Mouse (Mus musculus): ENCODE results near the gene Cdr2l.

Cdr2l gene

GRCm38 (mm10) chr11:115441417-115441816 lies 59.7 kb downstream of the Cdr2l start:
- no peak for DNase-seq (ENCODE audit: low spot score in 2 of 2)
